Mouse (Mus musculus): ENCODE results near the gene Ncf2. TPM values are rescaled to one million over a fixed set of nuclear protein-coding genes. Genes with fewer than 3 reads are reported as not detected.
"Not testable (repeated sequence)": the region's sequence is repeated elsewhere in the genome, so short reads cannot be mapped to it uniquely, and the experiment has no call there.

Ncf2 gene
- polyA plus RNA-seq, 1 experiment = 1.6 TPM

DNA sequence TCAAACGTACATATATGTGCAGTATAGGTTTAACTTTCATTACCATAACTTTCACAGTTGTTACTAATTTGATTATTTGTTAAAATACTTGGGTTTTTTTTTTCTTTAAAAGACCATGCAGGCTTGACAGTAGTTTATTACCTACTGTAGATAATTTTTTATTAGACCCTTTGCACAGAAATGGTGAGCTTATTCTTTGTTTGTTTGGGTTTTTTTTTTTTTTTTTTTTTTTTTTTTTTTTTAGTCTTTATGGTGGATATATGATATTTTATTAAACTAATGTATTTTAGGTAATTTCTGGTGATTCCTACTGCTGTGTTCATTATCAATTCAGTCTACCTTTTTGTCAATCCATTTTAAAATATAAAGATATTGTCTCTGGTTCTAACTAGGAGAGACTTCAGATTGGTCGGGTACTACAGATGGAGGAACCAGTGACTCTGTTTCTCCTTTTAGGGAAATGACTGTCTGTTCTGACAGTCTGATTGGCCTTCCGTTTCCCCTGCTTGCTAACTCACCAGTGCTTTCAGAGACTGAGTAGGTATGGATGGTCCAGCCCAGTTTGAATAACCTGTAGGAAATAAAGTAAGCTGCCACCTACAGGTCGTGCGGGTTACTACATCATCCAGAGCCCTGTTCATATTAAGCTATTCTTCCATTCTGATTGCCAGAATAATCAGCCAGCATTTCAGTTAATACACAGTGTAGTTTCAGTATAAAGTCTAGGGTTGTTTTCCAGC is 32.1 kb upstream of the Ncf2 start:
- no peaks in the 10 kb centered on the region for H3K9me3 ChIP-seq (replicated peaks; ENCODE audit: control insufficient read depth, insufficient read depth, low read length, poor library complexity, severe bottlenecking)
- H3K27ac ChIP-seq (ENCODE audit: insufficient read depth, low read length) = no peak overlapping the region
- H3K4me1 ChIP-seq (ENCODE audit: control insufficient read depth, insufficient read depth, low read length) = no peaks in the 10 kb centered on the region
- no peak overlapping the region for H3K9ac ChIP-seq (ENCODE audit: low read depth, poor library complexity, severe bottlenecking)
- peaks cover 4% of the 10 kb centered on the region; the same call in 1 of the 2 replicates for H3K27me3 ChIP-seq (ENCODE audit: control insufficient read depth, insufficient read depth, low read length, poor library complexity, severe bottlenecking)
- no peak overlapping the region for H3K4me3 ChIP-seq (ENCODE audit: low read depth, low read length)
- TF ChIP-seq EP300 (IDR thresholded peaks at IDR 0.05; ENCODE audit: insufficient read depth, low read depth, low read length) (no peak), CTCF (IDR thresholded peaks at IDR 0.05; ENCODE audit: low read depth, low read length) (peak; percentile 3)
- H3K36me3 ChIP-seq (ENCODE audit: control insufficient read depth, insufficient read depth, low read length, poor library complexity, severe bottlenecking) = peaks cover 37% of the 10 kb centered on the region

- Histone ChIP-seq H3K4me1 (ENCODE audit: control insufficient read depth, insufficient read depth, low read length) (no peaks in the 10 kb centered on the region), H3K9me3 (replicated peaks; ENCODE audit: control insufficient read depth, insufficient read depth, low read length, poor library complexity, severe bottlenecking) (no peaks in the 10 kb centered on the region), H3K27me3 (ENCODE audit: control insufficient read depth, insufficient read depth, low read length, poor library complexity, severe bottlenecking) (no peaks in the 10 kb centered on the region), H3K36me3 (ENCODE audit: control insufficient read depth, insufficient read depth, low read length, poor library complexity, severe bottlenecking) (peaks cover 49% of the 10 kb centered on the region), H3K4me3 (ENCODE audit: low read depth, low read length) (no peak overlapping the region), H3K27ac (ENCODE audit: insufficient read depth, low read length) (no peak overlapping the region), H3K9ac (ENCODE audit: low read depth, poor library complexity, severe bottlenecking) (no peak overlapping the region)
- TF ChIP-seq CTCF (IDR thresholded peaks at IDR 0.05; ENCODE audit: low read depth, low read length) (no peak), POLR2A (IDR thresholded peaks at IDR 0.05; ENCODE audit: insufficient read depth, low read length) (no peak)
Measured at GRCm38 (mm10) chr1:152771016-152771415, 29.0 kb upstream of the Ncf2 start.

DNA sequence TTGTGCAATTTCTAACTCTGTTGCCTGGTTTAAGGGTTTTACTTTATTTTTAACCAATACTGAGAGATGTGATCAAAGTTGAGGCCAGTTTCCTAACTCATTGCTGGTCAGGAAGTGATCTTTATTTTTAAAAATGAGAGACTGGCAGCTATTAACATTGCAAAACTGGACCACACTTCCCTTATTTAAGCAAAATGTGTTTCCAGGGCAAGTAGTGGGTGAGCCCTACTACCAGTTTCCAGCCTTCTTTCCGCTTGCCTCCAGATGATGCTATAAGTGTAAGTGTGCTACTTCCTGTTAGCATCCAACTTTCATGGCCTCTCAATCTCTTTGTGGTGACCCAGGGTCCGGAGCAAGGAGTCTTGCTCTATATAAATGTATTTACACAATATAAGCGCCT is 25.4 kb upstream of the Ncf2 start:
- not testable (repeated sequence) for H3K4me3 ChIP-seq (ENCODE audit: low read depth, low read length); H3K9ac ChIP-seq (ENCODE audit: low read depth, poor library complexity, severe bottlenecking); H3K9me3 ChIP-seq (replicated peaks; ENCODE audit: control insufficient read depth, insufficient read depth, low read length, poor library complexity, severe bottlenecking); H3K4me1 ChIP-seq (ENCODE audit: control insufficient read depth, insufficient read depth, low read length); H3K27ac ChIP-seq (ENCODE audit: insufficient read depth, low read length); H3K27me3 ChIP-seq (ENCODE audit: control insufficient read depth, insufficient read depth, low read length, poor library complexity, severe bottlenecking)
- H3K36me3 ChIP-seq (ENCODE audit: control insufficient read depth, insufficient read depth, low read length, poor library complexity, severe bottlenecking) = peaks cover 41% of the 10 kb centered on the region

GRCm38 (mm10) chr1:152779071-152779737 is 20.8 kb upstream of the Ncf2 start:
- TF ChIP-seq CTCF (IDR thresholded peaks at IDR 0.05; ENCODE audit: low read depth, low read length) (peak; percentile 96), EP300 (IDR thresholded peaks at IDR 0.05; ENCODE audit: insufficient read depth, low read depth, low read length) (no peak)
- H3K9ac ChIP-seq (ENCODE audit: low read depth, poor library complexity, severe bottlenecking) = no peak overlapping the region
- no peaks in the 10 kb centered on the region for H3K27me3 ChIP-seq (ENCODE audit: control insufficient read depth, insufficient read depth, low read length, poor library complexity, severe bottlenecking)
- no peak overlapping the region for H3K4me3 ChIP-seq (ENCODE audit: low read depth, low read length)
- H3K4me1 ChIP-seq (ENCODE audit: control insufficient read depth, insufficient read depth, low read length) = no peaks in the 10 kb centered on the region
- no peaks in the 10 kb centered on the region for H3K9me3 ChIP-seq (replicated peaks; ENCODE audit: control insufficient read depth, insufficient read depth, low read length, poor library complexity, severe bottlenecking)
- no peak overlapping the region for H3K27ac ChIP-seq (ENCODE audit: insufficient read depth, low read length)
- peaks cover under 1% of the 10 kb centered on the region; the same call in 1 of the 2 replicates for H3K36me3 ChIP-seq (ENCODE audit: control insufficient read depth, insufficient read depth, low read length, poor library complexity, severe bottlenecking)

DNA sequence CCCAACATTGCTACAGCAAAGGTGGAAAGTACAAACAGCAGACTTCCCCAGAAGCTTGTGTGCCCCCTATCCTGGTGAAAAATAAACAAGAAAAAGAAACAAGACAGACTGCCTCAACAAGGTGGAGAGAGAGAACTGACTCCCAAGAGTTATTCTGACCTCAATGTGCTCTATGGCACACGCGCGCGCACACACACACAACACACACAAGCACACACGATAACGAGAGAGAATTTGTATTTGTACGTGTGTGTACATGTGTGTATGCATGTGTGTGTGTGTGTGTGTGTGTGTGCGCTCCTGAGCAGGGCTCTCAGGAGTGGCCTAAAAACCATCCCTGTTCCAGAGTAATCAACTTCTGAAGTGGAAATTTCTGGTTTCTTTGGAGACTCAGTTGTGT is 15.4 kb upstream of the Ncf2 start:
- no peak overlapping the region for H3K27ac ChIP-seq (ENCODE audit: insufficient read depth, low read length)
- no peak overlapping the region for H3K9ac ChIP-seq (ENCODE audit: low read depth, poor library complexity, severe bottlenecking)
- H3K36me3 ChIP-seq (ENCODE audit: control insufficient read depth, insufficient read depth, low read length, poor library complexity, severe bottlenecking) = no peaks in the 10 kb centered on the region
- no peaks in the 10 kb centered on the region for H3K27me3 ChIP-seq (ENCODE audit: control insufficient read depth, insufficient read depth, low read length, poor library complexity, severe bottlenecking)
- no peak for TF ChIP-seq EP300 (IDR thresholded peaks at IDR 0.05; ENCODE audit: insufficient read depth, low read depth, low read length)
- no peak for TF ChIP-seq CTCF (IDR thresholded peaks at IDR 0.05; ENCODE audit: low read depth, low read length)
- no peak for TF ChIP-seq POLR2A (IDR thresholded peaks at IDR 0.05; ENCODE audit: insufficient read depth, low read length)
- H3K9me3 ChIP-seq (replicated peaks; ENCODE audit: control insufficient read depth, insufficient read depth, low read length, poor library complexity, severe bottlenecking) = no peaks in the 10 kb centered on the region
- no peaks in the 10 kb centered on the region for H3K4me1 ChIP-seq (ENCODE audit: control insufficient read depth, insufficient read depth, low read length)
- H3K4me3 ChIP-seq (ENCODE audit: low read depth, low read length) = no peak overlapping the region

GRCm38 (mm10) chr1:152785446-152785845 is 14.5 kb upstream of the Ncf2 start:
- H3K27ac ChIP-seq (ENCODE audit: insufficient read depth, low read length); H3K4me3 ChIP-seq (ENCODE audit: low read depth, low read length); H3K4me1 ChIP-seq (ENCODE audit: control insufficient read depth, insufficient read depth, low read length); H3K36me3 ChIP-seq (ENCODE audit: control insufficient read depth, insufficient read depth, low read length, poor library complexity, severe bottlenecking); H3K27me3 ChIP-seq (ENCODE audit: control insufficient read depth, insufficient read depth, low read length, poor library complexity, severe bottlenecking); H3K9ac ChIP-seq (ENCODE audit: low read depth, poor library complexity, severe bottlenecking); H3K9me3 ChIP-seq (replicated peaks; ENCODE audit: control insufficient read depth, insufficient read depth, low read length, poor library complexity, severe bottlenecking): not testable (repeated sequence)

All from ES-Bruce4 (cell line).